Mouse (Mus musculus) CD4-positive, CD25-positive, alpha-beta regulatory T cell, adult 4 months (primary cell): ENCODE data around the gene Vars. TPM values are rescaled to one million over a fixed set of nuclear protein-coding genes. Genes with fewer than 3 reads are reported as not detected.
"Not testable (repeated sequence)": the region's sequence is repeated elsewhere in the genome, so short reads cannot be mapped to it uniquely, and the experiment has no call there.

Experiments used
- ATAC-seq: one replicate; pipeline ENCODE4 v1.8.0; 2017
- polyA plus RNA-seq, 2 experiments: library from polyadenylated mRNA; unstranded; fragments of 100-300 nt; shearing (Covaris generic); gene quantifications; one replicate each; pipeline ENCODE4 v1.2.1; 2017

The Vars gene
- 10 to 100 TPM; 28.4 to 31.6 TPM for polyA plus RNA-seq

- peak; percentile 76 for ATAC-seq
Observed at GRCm38 (mm10) chr17:35000717-35001451, at the start of gene Vars. TSS of gene Vars (plus strand) at chr17:35000987.

DNA sequence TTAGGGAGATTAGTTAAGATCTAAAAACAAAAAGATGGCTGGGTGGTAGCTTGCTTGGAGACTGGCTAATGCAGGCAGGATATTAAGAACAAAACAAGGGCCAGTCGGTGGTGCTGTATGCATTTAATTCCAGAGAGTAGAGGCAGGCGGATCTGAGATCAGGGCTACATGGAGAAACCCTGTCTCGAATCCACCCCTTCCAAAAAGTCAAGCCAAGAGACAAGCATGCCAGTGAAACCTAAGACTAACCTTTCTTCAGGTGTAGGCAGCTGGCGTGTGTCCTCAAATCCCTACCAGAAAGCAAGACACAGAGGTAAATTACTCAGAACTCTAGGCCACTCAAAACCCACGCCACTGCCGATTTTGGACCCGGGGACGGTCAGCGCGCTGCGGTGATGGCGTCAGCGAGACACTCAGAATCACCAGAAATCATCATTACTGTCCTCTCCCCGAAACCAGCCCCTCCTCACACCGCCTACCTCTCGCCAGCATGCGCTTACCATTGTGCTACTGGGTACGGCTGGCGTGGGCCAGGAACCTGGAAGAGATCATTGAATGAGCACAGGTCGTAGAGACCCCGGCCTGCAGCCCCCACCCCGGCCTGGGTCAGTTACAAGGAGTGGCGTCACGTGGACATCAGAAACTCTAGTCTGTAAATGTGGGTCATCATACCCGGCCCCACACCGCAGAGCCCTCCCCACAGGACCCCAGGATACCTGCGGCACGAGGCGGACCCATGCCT lies 49.0 kb upstream of the Vars start:
- peak; percentile 21 for ATAC-seq

- ATAC-seq, result peak; percentile 70
Observed at GRCm38 (mm10) chr17:34952378-34953040, 48.3 kb upstream of the Vars start.

DNA sequence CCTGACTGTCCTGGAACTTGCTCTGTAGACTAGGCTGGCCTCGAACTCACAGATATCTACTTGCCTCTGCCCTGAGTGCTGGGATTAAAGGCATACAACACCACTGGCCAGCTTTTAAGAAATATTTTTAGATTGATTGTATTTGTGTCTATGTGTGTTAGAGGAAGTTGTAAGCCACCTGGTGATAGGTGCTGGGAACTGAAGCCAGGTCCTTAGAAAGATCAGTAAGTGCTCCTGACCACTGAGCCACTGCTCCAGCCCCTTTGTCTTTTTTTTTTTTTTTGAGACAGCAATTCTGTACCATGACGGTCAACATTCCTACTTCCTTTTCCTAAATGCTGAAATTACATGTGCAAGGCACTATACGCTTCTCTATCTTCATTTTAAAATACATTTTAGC lies 47.5 kb upstream of the Vars start:
- no peak for ATAC-seq

- no peak for ATAC-seq
Observed at GRCm38 (mm10) chr17:34953904-34954303, 46.9 kb upstream of the Vars start.

DNA sequence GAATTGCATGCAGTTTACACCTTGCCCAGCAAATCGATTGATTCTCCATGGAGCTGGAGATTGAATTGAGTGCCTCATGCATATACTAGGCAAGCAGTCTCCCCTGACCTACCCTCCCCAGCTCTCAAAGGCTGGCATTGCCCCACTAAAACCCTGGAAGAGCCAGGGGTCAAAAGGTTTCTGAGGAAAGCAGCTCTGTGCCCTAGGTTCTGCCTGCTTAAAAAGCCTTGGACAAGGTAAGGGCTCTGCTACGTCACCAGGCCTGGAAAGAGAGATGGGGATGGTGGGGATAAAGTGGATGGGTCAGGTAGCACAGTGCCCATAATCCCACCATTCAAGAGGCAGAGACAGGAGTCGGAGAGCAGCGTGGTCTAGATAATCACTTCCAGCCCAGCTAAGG lies 46.0 kb upstream of the Vars start:
- no peak for ATAC-seq

GRCm38 (mm10) chr17:34955884-34956283 lies 44.9 kb upstream of the Vars start:
- no peak for ATAC-seq

GRCm38 (mm10) chr17:34956340-34956739 lies 44.4 kb upstream of the Vars start:
- no peak for ATAC-seq

- ATAC-seq, result not testable (repeated sequence)
Observed at GRCm38 (mm10) chr17:34957291-34957690, 43.5 kb upstream of the Vars start.

DNA sequence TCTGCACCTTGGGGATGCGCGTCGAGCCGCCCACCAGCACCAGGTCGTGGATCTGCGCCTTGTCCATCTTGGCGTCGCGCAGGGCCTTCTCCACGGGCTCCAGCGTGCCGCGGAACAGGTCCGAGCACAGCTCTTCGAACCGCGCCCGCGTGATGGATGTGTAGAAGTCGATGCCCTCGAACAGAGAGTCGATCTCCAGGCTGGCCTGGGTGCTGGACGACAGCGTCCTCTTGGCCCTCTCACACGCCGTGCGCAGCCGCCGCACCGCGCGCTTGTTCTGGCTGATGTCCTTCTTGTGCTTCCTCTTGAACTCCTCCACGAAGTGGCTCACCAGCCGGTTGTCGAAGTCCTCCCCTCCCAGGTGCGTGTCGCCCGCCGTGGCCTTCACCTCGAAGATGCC lies 42.8 kb upstream of the Vars start:
- not testable (repeated sequence) for ATAC-seq

- ATAC-seq, result peak; percentile 12
Observed at GRCm38 (mm10) chr17:34958734-34959129, 42.1 kb upstream of the Vars start.

- peak; percentile 90 for ATAC-seq
Observed at GRCm38 (mm10) chr17:34959130-34959778, 41.5 kb upstream of the Vars start, which contains the start of gene Hspa1b. TSS of gene Hspa1b (minus strand) at chr17:34959238.

GRCm38 (mm10) chr17:34959881-34960515 lies 40.8 kb upstream of the Vars start:
- ATAC-seq, result peak; percentile 21

GRCm38 (mm10) chr17:34960702-34961493 lies 39.9 kb upstream of the Vars start:
- ATAC-seq, result no peak

- ATAC-seq, result no peak
Observed at GRCm38 (mm10) chr17:34962125-34962524, 38.7 kb upstream of the Vars start.

DNA sequence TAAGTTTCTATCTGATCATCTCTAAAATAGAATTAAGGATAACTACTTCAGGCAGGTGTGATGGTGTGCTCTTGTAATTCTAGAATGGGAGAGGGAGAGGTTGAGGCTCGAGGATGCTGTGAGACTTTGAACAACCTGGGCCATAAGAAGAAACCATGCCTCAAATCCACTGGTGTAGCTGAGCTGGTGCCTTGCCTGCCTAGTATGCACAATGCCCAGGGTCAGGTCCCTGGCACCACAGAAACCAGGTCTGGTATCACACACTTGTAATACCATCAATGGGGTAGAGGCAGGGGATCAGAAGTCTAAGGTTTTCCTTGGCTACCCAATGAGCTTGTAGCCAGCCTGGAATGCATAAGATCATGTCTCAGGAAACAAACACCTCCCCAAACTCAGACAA lies 37.9 kb upstream of the Vars start:
- no peak for ATAC-seq

- no peak for ATAC-seq
Observed at GRCm38 (mm10) chr17:34964640-34965049, 36.1 kb upstream of the Vars start.

GRCm38 (mm10) chr17:34965627-34966026 lies 35.2 kb upstream of the Vars start:
- ATAC-seq, result no peak

DNA sequence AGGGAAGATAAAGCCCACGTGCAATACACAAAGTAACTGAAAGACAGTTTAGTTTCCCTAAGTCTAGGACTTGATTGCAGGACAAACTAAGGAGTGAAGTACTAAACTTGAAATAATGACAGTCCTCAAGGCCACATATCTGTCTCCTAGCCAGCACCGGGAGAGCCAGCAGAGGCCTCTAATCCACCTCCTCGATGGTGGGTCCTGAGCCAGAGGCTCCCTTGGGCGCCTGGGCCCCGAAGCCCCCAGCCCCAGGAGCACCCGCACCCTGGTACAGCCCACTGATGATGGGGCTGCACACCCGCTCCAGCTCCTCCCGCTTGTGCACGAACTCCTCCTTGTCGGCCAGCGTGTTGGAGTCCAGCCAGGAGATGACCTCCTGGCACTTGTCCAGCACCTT lies 31.0 kb upstream of the Vars start, which contains the start of gene Gm20481:
TSS of gene Gm20481 (plus strand) at position 91 of the 400 bp plus-strand sequence.
- ATAC-seq, result not testable (repeated sequence)

DNA sequence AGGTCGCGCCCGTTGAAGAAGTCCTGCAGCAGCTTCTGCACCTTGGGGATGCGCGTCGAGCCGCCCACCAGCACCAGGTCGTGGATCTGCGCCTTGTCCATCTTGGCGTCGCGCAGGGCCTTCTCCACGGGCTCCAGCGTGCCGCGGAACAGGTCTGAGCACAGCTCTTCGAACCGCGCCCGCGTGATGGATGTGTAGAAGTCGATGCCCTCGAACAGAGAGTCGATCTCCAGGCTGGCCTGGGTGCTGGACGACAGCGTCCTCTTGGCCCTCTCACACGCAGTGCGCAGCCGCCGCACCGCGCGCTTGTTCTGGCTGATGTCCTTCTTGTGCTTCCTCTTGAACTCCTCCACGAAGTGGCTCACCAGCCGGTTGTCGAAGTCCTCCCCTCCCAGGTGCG lies 29.9 kb upstream of the Vars start:
- not testable (repeated sequence) for ATAC-seq

GRCm38 (mm10) chr17:34971694-34972068 lies 29.1 kb upstream of the Vars start:
- peak; percentile 35 for ATAC-seq
